Mouse (Mus musculus) heart, adult 2 months (tissue): Measurements from ENCODE around the gene Naf1. TPM values are rescaled to one million over a fixed set of nuclear protein-coding genes. Genes with fewer than 3 reads are reported as not detected.

Experiments
- DNase-seq, 2 experiments: peaks; one replicate each; pipeline ENCODE4 v3.0.0; 2021
- H3K27ac ChIP-seq: fragments of 200-600 bp; 2 replicates; pipeline ENCODE4 v1.8.1; 2022
- H3K27me3 ChIP-seq: fragments of 200-500 bp; 2 replicates; pipeline ENCODE4 v1.6.1; 2012; ENCODE audit warnings: mild to moderate bottlenecking, low read length, inconsistent platforms, mixed read lengths; ENCODE audit not compliant: control insufficient read depth, insufficient read depth
- H3K36me3 ChIP-seq: fragments of 200-500 bp; 2 replicates; pipeline ENCODE4 v1.6.1; 2012; ENCODE audit warnings: low read length, inconsistent platforms; ENCODE audit not compliant: control insufficient read depth, insufficient read depth
- H3K4me1 ChIP-seq: fragments of 200-500 bp; 2 replicates; pipeline ENCODE4 v1.6.1; 2011; ENCODE audit warnings: low read length; ENCODE audit not compliant: control insufficient read depth, insufficient read depth
- H3K4me3 ChIP-seq: fragments of 200-600 bp; 2 replicates; pipeline ENCODE4 v1.8.1; 2022
- H3K79me2 ChIP-seq: fragments of 200-500 bp; replicated peaks from 2 replicates; pipeline ENCODE4 v1.6.1; 2012; ENCODE audit warnings: mild to moderate bottlenecking, inconsistent platforms, low read length, moderate library complexity, mixed read lengths; ENCODE audit not compliant: control insufficient read depth, insufficient read depth
- H3K9ac ChIP-seq: fragments of 200-500 bp; 2 replicates; pipeline ENCODE4 v1.6.1; 2012; ENCODE audit warnings: low read depth, mild to moderate bottlenecking, control low read depth, inconsistent platforms, low read length, mixed read lengths
- CTCF ChIP-seq: fragments of 200-600 bp; IDR thresholded peaks from 2 replicates; pipeline ENCODE4 v1.8.1; 2022; ENCODE audit warnings: antibody characterized with exemption, mild to moderate bottlenecking, moderate library complexity
- EP300 ChIP-seq: fragments of 200-500 bp; IDR thresholded peaks from 2 replicates; pipeline ENCODE4 v1.6.1; 2011; ENCODE audit warnings: low read depth, low read length, control low read depth; ENCODE audit not compliant: insufficient read depth
- POLR2A ChIP-seq: fragments of 200-500 bp; IDR thresholded peaks from 2 replicates; pipeline ENCODE4 v1.6.1; 2011; ENCODE audit warnings: mild to moderate bottlenecking, low read depth, low read length, control low read depth; ENCODE audit not compliant: insufficient read depth
- WGBS: fragments of 180-500 bp; shearing (Covaris S2); methylation state at CpG from one replicate; pipeline ENCODE4 v1.1.7; 2018; 5-methylcytosine and 5-hydroxymethylcytosine counted together
- intact Hi-C: fragments of 180-260 bp; cut with DNase I; formaldehyde crosslinking; loops from one replicate; pipeline ENCODE4 v1.15.1; 2025
- polyA plus RNA-seq: library from polyadenylated mRNA; depleted of rRNA; stranded (reverse); fragments of >200 nt; gene quantifications from 2 replicates; pipeline ENCODE4 v1.2.3, GENCODE M21; 2012
- total RNA-seq, 2 experiments: library from RNA; stranded (reverse); gene quantifications; 2 replicates each; pipeline ENCODE4 v1.2.3; 2021

Naf1 gene
- total and polyA plus RNA-seq, 3 experiments: 2.3 to 5.4 (median 4.6) TPM

DNA sequence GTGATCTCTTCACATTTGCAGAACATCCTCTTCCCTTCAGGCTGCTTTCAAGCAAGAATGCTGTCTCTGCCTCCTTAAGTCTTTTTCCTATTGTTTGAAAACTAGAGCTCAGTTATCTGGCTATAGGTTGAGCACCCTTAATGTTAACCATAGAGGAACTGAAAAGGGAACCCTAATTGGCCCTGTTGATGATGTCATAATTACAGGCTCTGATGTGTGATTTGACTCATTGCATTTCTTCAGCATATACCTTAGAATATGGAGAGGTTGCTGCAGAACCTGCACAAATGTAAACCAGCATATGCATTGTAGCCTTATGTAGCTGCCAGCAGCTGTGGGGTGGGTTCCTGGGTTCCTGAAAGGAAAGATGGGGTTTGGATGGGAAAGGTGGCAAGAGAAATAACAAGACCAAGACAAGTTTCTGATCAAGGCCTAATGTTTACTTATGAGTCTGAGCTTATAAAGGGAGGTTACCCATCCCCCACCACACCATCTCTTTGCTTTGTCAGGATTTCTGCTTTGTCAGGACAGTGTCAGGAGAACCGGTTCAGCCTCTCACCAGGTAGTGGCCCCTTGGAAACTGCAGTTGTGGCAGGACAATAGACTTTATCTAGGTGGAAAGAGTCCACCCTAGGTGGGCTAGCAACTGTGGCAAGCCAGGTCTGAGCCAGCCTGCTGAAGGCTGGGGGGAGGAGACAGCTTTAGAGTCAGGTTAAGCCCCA lies 9.4 kb downstream of the Naf1 start:
- H3K79me2 ChIP-seq: no peaks in the 10 kb centered on the region
- TF ChIP-seq CTCF (no peak), EP300 (no peak), POLR2A (no peak)
- intact Hi-C loops: no loop called here
- 53% methylated on average over 1 of the region's 1 CpGs for WGBS
- H3K27ac ChIP-seq: no peak overlapping the region
- H3K9ac ChIP-seq: no peak overlapping the region
- DNase-seq: no peak
- no peaks in the 10 kb centered on the region for H3K27me3 ChIP-seq
- no peak overlapping the region for H3K4me3 ChIP-seq
- H3K36me3 ChIP-seq: no peaks in the 10 kb centered on the region
- no peaks in the 10 kb centered on the region for H3K4me1 ChIP-seq

DNA sequence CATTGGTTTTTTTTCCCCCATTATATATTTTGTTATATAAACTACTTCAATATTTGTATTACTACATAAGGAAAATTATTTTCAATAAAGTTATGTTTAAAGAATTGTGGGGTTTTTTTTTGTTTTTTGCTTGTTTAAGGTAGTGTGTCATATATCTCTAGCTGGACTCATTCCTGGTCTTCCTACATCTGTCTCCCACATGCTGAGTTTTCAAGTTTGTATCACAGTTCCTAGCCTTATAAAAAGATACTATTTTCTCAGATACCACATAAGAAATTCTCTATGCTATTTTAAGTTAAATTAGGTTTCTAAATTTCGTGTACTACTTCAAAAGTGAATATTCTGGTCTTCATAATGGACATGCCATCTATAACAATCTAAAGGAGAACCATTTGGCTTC lies 23.8 kb downstream of the Naf1 start:
- Histone ChIP-seq H3K79me2 (no peaks in the 10 kb centered on the region; the same call in 1 of the 2 replicates), H3K4me1 (no peaks in the 10 kb centered on the region), H3K36me3 (no peaks in the 10 kb centered on the region), H3K9ac (no peak overlapping the region), H3K27ac (no peak overlapping the region), H3K4me3 (no peak overlapping the region), H3K27me3 (no peaks in the 10 kb centered on the region)
- TF ChIP-seq POLR2A (no peak), CTCF (no peak), EP300 (no peak)
- intact Hi-C loops: no loop called here
- DNase-seq: no peak
- 52% methylated on average over 1 of the region's 1 CpGs for WGBS

DNA sequence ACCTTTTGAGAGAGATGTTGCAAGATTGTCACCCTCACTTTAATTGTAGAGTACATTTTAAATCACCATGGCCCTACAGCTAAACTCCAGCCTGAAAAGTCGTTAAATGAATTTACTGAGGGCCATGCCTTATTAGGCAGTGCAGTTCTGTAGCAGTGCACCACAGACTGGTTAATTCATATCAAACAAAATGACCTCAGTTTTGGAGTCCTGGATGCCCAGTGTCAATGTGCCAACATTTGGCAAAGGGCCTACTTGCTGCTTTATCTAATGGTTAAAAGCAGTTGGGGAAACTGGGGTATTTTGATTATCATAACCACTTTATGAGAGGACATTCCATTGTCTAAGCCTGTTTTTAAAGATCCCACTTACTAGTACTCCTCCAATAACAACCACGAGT lies 31.9 kb downstream of the Naf1 start:
- DNase-seq: no peak
- TF ChIP-seq CTCF: no peak
- Histone ChIP-seq H3K79me2 (no peaks in the 10 kb centered on the region), H3K4me1 (no peaks in the 10 kb centered on the region), H3K27ac (no peak overlapping the region), H3K9ac (no peak overlapping the region), H3K36me3 (no peaks in the 10 kb centered on the region), H3K4me3 (no peak overlapping the region), H3K27me3 (no peaks in the 10 kb centered on the region)
- 75% methylated on average over 2 of the region's 2 CpGs for WGBS
- intact Hi-C loops: no loop called here

DNA sequence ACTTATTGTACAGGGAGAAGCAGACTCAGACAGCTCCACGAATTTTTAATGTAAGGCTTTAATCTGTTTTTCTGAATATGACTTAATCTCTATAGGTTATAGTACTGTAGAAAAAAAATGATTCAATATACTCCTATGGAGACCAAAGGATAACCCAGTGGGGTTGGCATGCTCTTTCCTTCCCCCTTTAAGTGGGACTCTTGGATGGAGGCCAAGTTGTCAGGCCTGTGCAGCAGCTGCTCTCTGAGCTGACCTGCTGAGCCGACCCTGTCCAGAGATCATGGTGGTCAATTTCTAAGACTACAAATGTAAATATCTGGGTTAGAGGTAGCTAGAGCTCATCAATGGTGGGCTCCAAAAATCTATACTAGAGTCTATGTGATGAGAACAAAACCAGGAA lies 45.0 kb downstream of the Naf1 start:
- TF ChIP-seq EP300: no peak
- TF ChIP-seq CTCF: no peak
- no peak for TF ChIP-seq POLR2A
- no peak overlapping the region for H3K27ac ChIP-seq
- no peak overlapping the region for H3K9ac ChIP-seq
- H3K27me3 ChIP-seq: no peaks in the 10 kb centered on the region
- H3K36me3 ChIP-seq: no peaks in the 10 kb centered on the region
- H3K4me1 ChIP-seq: no peaks in the 10 kb centered on the region; the same call in 1 of the 2 replicates
- H3K79me2 ChIP-seq: no peaks in the 10 kb centered on the region
- no peak overlapping the region for H3K4me3 ChIP-seq
- intact Hi-C loops: no loop called here
- 47% methylated on average over 2 of the region's 2 CpGs for WGBS
- no peak for DNase-seq

GRCm38 (mm10) chr8:66905557-66905956 lies 45.5 kb downstream of the Naf1 start:
- H3K36me3 ChIP-seq: no peaks in the 10 kb centered on the region
- 84% methylated on average over 4 of the region's 4 CpGs for WGBS
- TF ChIP-seq CTCF: no peak

GRCm38 (mm10) chr8:66906116-66906515 lies 46.1 kb downstream of the Naf1 start:
- no peaks in the 10 kb centered on the region for H3K79me2 ChIP-seq
- H3K4me3 ChIP-seq: no peak overlapping the region
- WGBS: 69% methylated on average over 8 of the region's 8 CpGs
- no peak overlapping the region for H3K27ac ChIP-seq
- no peaks in the 10 kb centered on the region for H3K36me3 ChIP-seq
- DNase-seq: no peak
- no peaks in the 10 kb centered on the region; the same call in 1 of the 2 replicates for H3K4me1 ChIP-seq
- H3K9ac ChIP-seq: no peak overlapping the region
- H3K27me3 ChIP-seq: no peaks in the 10 kb centered on the region
- intact Hi-C loops: no loop called here
- TF ChIP-seq POLR2A: no peak
- TF ChIP-seq EP300: no peak
- no peak for TF ChIP-seq CTCF

More at GRCm38 (mm10) chr8:66905557-66905956, 45.5 kb downstream of the Naf1 start:
- Histone ChIP-seq H3K4me1 (no peaks in the 10 kb centered on the region; the same call in 1 of the 2 replicates), H3K4me3 (no peak overlapping the region), H3K27ac (no peak overlapping the region), H3K27me3 (no peaks in the 10 kb centered on the region), H3K79me2 (no peaks in the 10 kb centered on the region), H3K9ac (no peak overlapping the region)
- DNase-seq: no peak
- intact Hi-C loops: no loop called here
